Mouse (Mus musculus) liver, adult 2 months (tissue): ENCODE measurements around the gene R3hdm2.

Experiments used
- CTCF ChIP-seq: fragments of 200-500 bp; IDR thresholded peaks from 2 replicates; pipeline ENCODE4 v1.5.1; 2011; ENCODE audit warnings: low read depth, low read length, control low read depth
- POLR2A ChIP-seq: fragments of 200-500 bp; IDR thresholded peaks from 2 replicates; pipeline ENCODE4 v1.6.1; 2011; ENCODE audit warnings: low read length, control low read depth; ENCODE audit not compliant: insufficient read depth; ENCODE audit errors: extremely low read depth

GRCm38 (mm10) chr10:127534036-127534928 lies 154.2 kb downstream of the R3hdm2 start, which contains the start of gene Nxph4:
- TF ChIP-seq POLR2A = no peak
- TF ChIP-seq CTCF = no peak
